Mouse (Mus musculus) heart, embryonic 15.5 days (tissue): ENCODE results near the gene Rae1. TPM values are rescaled to one million over a fixed set of nuclear protein-coding genes. Genes with fewer than 3 reads are reported as not detected.

Experiments used
- ATAC-seq: fragments of 200-750 bp; cut with Nextera tagmentation; replicated peaks from 2 replicates; pipeline ENCODE4 v1.8.0; 2017; ENCODE audit warnings: low read depth, moderate TSS enrichment; ENCODE audit not compliant: insufficient number of reproducible peaks, insufficient read depth, low FRiP score
- H3K27ac ChIP-seq: fragments of 300-500 bp; sonication (generic); 2 replicates; pipeline ENCODE4 v1.5.1; 2015; ENCODE audit warnings: mild to moderate bottlenecking, inconsistent platforms
- H3K27me3 ChIP-seq: fragments of 300-500 bp; sonication (generic); 2 replicates; pipeline ENCODE4 v1.6.1; 2015; ENCODE audit warnings: inconsistent platforms
- H3K36me3 ChIP-seq: fragments of 300-500 bp; sonication (generic); 2 replicates; pipeline ENCODE4 v1.6.1; 2015; ENCODE audit warnings: mild to moderate bottlenecking, inconsistent platforms
- H3K4me1 ChIP-seq: fragments of 300-500 bp; sonication (generic); replicated peaks from 2 replicates; pipeline ENCODE4 v1.6.1; 2015; ENCODE audit warnings: inconsistent platforms
- H3K4me2 ChIP-seq: fragments of 300-500 bp; sonication (generic); 2 replicates; pipeline ENCODE4 v1.6.1; 2015; ENCODE audit warnings: inconsistent platforms, mild to moderate bottlenecking, moderate library complexity
- H3K4me3 ChIP-seq: fragments of 300-500 bp; sonication (generic); 2 replicates; pipeline ENCODE4 v1.5.1; 2015; ENCODE audit warnings: mild to moderate bottlenecking, inconsistent platforms
- H3K9ac ChIP-seq: fragments of 300-500 bp; sonication (generic); 2 replicates; pipeline ENCODE4 v1.6.1; 2015; ENCODE audit warnings: mild to moderate bottlenecking, inconsistent platforms
- H3K9me3 ChIP-seq: fragments of 300-500 bp; sonication (generic); replicated peaks from 2 replicates; pipeline ENCODE4 v1.6.1; 2016; ENCODE audit warnings: inconsistent platforms
- WGBS: fragments of 180-500 bp; shearing (Covaris S2); methylation state at CpG from one replicate; pipeline ENCODE4 v1.1.7; 2015; ENCODE audit warnings: mixed read lengths; 5-methylcytosine and 5-hydroxymethylcytosine counted together
- polyA plus RNA-seq: library from polyadenylated mRNA; unstranded; fragments of >200 nt; fragmentation: Nextera tagmentation; extraction: Ambion mirVana; gene quantifications from 2 replicates; pipeline ENCODE4 v1.2.1, GENCODE M21; 2015

Rae1 gene
- polyA plus RNA-seq, 1 experiment from 2014 or later = 84.8 TPM

GRCm38 (mm10) chr2:172997748-172998147 is 2.2 kb upstream of the Rae1 start:
- 51% methylated on average over 11 of the region's 11 CpGs for WGBS
- H3K27me3 ChIP-seq = no peaks in the 10 kb centered on the region
- H3K9me3 ChIP-seq = no peaks in the 10 kb centered on the region
- no peak overlapping the region for H3K4me3 ChIP-seq
- no peak for ATAC-seq
- no peak overlapping the region for H3K27ac ChIP-seq
- H3K9ac ChIP-seq = no peak overlapping the region
- H3K4me2 ChIP-seq = no peak overlapping the region
- peaks cover 3% of the 10 kb centered on the region for H3K36me3 ChIP-seq
- peaks cover 15% of the 10 kb centered on the region for H3K4me1 ChIP-seq

- no peaks in the 10 kb centered on the region for H3K27me3 ChIP-seq
- H3K4me3 ChIP-seq = no peak overlapping the region
- H3K4me1 ChIP-seq = peaks cover 15% of the 10 kb centered on the region
- H3K4me2 ChIP-seq = no peak overlapping the region
- no peak overlapping the region for H3K9ac ChIP-seq
- peaks cover 10% of the 10 kb centered on the region for H3K36me3 ChIP-seq
- 61% methylated on average over 7 of the region's 7 CpGs for WGBS
- no peak for ATAC-seq
- H3K27ac ChIP-seq = no peak overlapping the region
- no peaks in the 10 kb centered on the region for H3K9me3 ChIP-seq
Measured at GRCm38 (mm10) chr2:172998478-172998877, 1.4 kb upstream of the Rae1 start.

DNA sequence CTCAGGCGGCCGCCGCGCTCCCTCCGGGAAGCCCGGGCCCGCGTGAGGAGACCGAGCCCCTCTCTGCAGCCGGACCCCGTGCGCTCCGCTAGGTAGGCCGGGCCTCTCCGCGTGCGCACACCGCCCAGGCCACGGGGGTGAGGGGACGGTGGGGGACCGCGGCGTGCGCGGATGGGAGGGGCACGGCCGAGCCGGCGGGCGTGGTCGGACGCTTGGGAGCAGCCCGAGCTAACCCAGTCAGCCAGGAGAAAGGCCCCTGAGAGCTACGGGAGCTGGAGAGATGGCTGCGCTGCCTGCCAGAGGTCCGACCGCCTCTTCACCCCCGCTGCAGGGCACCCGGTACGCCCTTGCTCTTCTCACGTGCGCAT is 352 bp downstream of the Rae1 start:
- peaks cover 28% of the 10 kb centered on the region for H3K36me3 ChIP-seq
- peak; percentile 92 for ATAC-seq
- WGBS = under 1% methylated on average over 42 of the region's 42 CpGs
- no peaks in the 10 kb centered on the region for H3K27me3 ChIP-seq
- peak overlapping the region; percentile 85 for H3K4me2 ChIP-seq
- H3K9me3 ChIP-seq = no peaks in the 10 kb centered on the region
- H3K9ac ChIP-seq = peak overlapping the region; percentile 90
- peaks cover 15% of the 10 kb centered on the region for H3K4me1 ChIP-seq
- peak overlapping the region; percentile 90 for H3K4me3 ChIP-seq
- H3K27ac ChIP-seq = peak overlapping the region; percentile 88

- Histone ChIP-seq H3K9ac (peak overlapping the region; percentile 90), H3K9me3 (no peaks in the 10 kb centered on the region), H3K27ac (peak overlapping the region; percentile 88), H3K4me1 (peaks cover 15% of the 10 kb centered on the region), H3K4me3 (peak overlapping the region; percentile 90), H3K27me3 (no peaks in the 10 kb centered on the region), H3K36me3 (peaks cover 34% of the 10 kb centered on the region), H3K4me2 (peak overlapping the region; percentile 85)
- ATAC-seq = no peak
- 15% methylated on average over 8 of the region's 8 CpGs for WGBS
Measured at GRCm38 (mm10) chr2:173000921-173001320, 1.0 kb downstream of the Rae1 start.

- Histone ChIP-seq H3K4me1 (peaks cover 15% of the 10 kb centered on the region), H3K27me3 (no peaks in the 10 kb centered on the region), H3K36me3 (peaks cover 62% of the 10 kb centered on the region), H3K4me3 (no peak overlapping the region), H3K9me3 (no peaks in the 10 kb centered on the region), H3K9ac (no peak overlapping the region), H3K4me2 (no peak overlapping the region), H3K27ac (no peak overlapping the region)
- no peak for ATAC-seq
- 97% methylated on average over 8 of the region's 8 CpGs for WGBS
Measured at GRCm38 (mm10) chr2:173003737-173004136, 3.8 kb downstream of the Rae1 start.

DNA sequence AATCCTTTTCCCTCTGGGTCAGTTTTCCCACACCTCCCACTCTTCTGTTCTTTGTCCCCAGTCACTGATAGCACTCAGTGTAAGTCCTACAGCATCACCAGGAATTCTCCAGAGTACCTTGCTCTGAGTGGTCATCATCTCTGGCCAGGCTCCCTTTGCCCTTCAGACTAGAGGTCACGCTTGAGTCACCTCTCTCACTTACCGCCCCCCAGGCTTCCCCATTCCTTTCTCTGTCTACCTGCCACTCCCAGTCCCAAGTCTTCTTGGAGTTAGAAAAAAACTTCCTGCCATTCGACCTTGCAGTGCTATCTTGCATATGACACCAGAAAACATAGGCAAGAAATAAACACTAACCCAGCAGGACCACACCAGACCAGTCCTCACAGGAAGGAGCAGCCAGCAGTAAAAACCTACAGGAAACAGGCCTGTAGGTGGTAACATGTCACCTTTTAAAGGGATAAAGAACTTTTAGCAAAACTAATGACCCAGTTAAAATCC is 10.4 kb downstream of the Rae1 start:
- Histone ChIP-seq H3K36me3 (peaks cover 99% of the 10 kb centered on the region), H3K4me1 (peaks cover 9% of the 10 kb centered on the region; the same call in 1 of the 2 replicates), H3K4me2 (no peak overlapping the region), H3K9ac (no peak overlapping the region), H3K27me3 (no peaks in the 10 kb centered on the region), H3K9me3 (no peaks in the 10 kb centered on the region), H3K27ac (no peak overlapping the region), H3K4me3 (no peak overlapping the region)
- WGBS = 68% methylated on average over 3 of the region's 3 CpGs
- no peak for ATAC-seq

DNA sequence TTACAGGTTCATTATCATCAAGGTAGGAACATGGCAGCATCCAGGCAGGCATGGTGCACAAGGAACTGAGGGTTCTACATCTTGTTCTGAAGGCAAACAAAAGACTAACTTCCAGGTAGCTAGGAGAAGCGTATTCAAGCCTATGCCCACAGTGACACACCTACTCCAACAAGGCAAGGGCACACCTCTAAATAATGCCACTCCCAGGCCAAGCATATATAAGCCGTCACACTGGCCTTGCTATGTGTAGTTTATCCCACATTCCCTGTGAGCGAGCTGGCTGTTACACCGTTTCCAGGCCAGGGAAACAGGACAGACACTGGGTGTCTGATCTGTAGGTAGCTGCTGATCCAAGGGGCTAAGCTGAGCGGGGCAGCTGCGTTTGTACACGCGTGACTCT is 11.5 kb downstream of the Rae1 start:
- 93% methylated on average over 8 of the region's 8 CpGs for WGBS
- ATAC-seq = no peak
- H3K4me3 ChIP-seq = no peak overlapping the region
- peaks cover 9% of the 10 kb centered on the region; the same call in 1 of the 2 replicates for H3K4me1 ChIP-seq
- no peak overlapping the region for H3K4me2 ChIP-seq
- H3K27ac ChIP-seq = no peak overlapping the region
- H3K36me3 ChIP-seq = peaks cover 98% of the 10 kb centered on the region
- no peaks in the 10 kb centered on the region for H3K27me3 ChIP-seq
- H3K9me3 ChIP-seq = no peaks in the 10 kb centered on the region
- no peak overlapping the region for H3K9ac ChIP-seq

DNA sequence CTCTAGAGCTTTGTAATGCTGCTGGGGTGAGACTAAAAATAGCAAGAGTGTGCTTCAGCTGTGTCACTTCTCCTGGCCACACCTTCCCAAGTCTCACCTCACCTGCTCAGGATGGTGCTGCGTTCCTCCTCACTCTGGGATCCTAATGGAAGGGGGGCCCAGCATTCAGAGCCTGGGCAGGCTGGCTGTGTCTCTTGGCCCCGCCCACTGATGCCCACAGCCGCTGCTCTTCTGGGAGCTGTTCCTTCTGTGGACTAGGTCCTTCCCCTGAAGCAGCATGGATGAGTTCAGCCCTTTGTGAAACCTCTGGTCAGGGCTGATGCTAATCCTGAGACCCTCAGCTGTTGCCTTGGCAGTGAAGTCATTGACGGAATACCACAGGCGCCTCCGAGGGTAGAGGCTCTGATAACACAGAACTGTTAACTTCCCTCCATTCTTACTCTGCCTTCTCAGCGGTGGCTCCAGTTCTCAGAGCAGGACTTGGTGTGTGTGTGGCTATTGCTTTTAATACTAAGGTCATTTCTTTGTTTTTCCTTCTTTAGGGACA is 14.9 kb downstream of the Rae1 start:
- Histone ChIP-seq H3K9me3 (no peaks in the 10 kb centered on the region), H3K4me2 (no peak overlapping the region), H3K9ac (no peak overlapping the region), H3K36me3 (peaks cover 64% of the 10 kb centered on the region), H3K27ac (no peak overlapping the region), H3K4me3 (no peak overlapping the region), H3K27me3 (no peaks in the 10 kb centered on the region), H3K4me1 (peaks cover 32% of the 10 kb centered on the region)
- no peak for ATAC-seq
- 30% methylated on average over 7 of the region's 7 CpGs for WGBS

DNA sequence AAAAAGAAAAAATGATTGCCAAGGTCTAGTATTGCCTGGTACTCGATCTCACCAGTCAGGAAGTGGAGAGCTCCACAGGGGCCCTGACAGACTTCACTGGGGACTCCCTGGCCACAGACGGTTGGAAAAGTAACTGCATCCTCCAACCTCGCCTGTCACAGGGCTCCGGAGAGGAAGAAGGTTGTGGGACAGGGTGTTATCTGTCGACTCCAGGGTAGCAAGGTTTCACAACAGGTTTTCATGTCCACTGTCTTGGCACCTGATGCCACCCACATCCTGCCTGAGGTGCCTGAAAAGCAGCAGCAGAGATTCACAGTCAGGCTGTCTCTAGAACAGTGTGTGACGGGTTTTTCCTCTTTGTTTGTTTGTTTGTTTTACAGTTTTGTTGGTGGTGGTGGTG is 18.0 kb downstream of the Rae1 start:
- Histone ChIP-seq H3K4me1 (peaks cover 50% of the 10 kb centered on the region), H3K36me3 (peaks cover 33% of the 10 kb centered on the region), H3K9ac (no peak overlapping the region), H3K27me3 (no peaks in the 10 kb centered on the region), H3K4me3 (no peak overlapping the region), H3K4me2 (no peak overlapping the region), H3K9me3 (no peaks in the 10 kb centered on the region), H3K27ac (peak overlapping the region; percentile 81)
- 22% methylated on average over 6 of the region's 6 CpGs for WGBS
- no peak for ATAC-seq

DNA sequence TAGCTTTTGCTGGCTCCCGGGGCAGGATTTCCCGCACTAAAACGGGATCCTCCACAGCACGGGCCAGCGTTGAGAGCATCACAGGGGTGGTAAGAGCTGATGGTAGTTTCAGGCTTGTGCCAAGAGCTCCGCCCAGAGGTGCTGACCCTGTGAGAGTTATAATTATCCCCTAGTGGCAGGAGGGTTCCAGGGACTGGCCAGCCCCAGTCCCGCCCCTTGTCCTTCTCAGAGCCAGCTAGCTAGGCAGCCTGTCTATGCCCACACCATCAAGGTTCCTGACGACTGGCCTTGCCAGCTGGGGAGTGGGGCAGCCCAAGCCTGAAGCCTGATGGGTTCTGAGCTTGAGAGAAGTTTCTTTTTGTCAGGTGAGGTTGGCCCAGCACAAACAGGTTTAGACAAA is 18.7 kb downstream of the Rae1 start:
- ATAC-seq = peak; percentile 54
- H3K4me2 ChIP-seq = peak overlapping the region; percentile 89
- 8% methylated on average over 8 of the region's 8 CpGs for WGBS
- H3K27me3 ChIP-seq = no peaks in the 10 kb centered on the region
- peak overlapping the region; percentile 81 for H3K27ac ChIP-seq
- H3K4me3 ChIP-seq = 0 out of 2 replicates have a peak overlapping the region, but pooled peaks have one; percentile 8
- H3K4me1 ChIP-seq = peaks cover 55% of the 10 kb centered on the region
- peaks cover 26% of the 10 kb centered on the region for H3K36me3 ChIP-seq
- H3K9ac ChIP-seq = peak overlapping the region; percentile 25; the same call in 1 of the 2 replicates
- no peaks in the 10 kb centered on the region for H3K9me3 ChIP-seq

DNA sequence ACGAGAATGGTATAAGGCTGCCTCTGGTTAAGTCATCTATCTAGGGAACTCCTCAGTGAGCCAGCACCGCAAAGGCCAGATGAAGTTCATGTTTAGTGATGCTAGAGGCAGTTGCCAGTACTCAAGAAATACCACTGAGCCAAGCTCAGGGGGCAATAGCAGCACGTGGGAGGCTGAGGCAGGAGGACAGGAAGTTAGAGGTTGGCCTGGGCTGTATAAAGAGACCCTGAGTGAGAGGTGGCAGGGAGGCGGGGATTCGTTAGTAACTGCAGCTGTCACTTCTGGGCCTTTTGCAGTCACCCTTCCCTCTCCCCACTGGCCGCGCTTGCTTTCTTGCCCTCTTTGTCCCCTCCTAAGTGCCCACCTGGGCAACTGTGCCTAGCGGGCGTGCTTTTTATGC is 19.4 kb downstream of the Rae1 start:
- Histone ChIP-seq H3K4me2 (peak overlapping the region; percentile 89), H3K27ac (peak overlapping the region; percentile 81), H3K9me3 (no peaks in the 10 kb centered on the region), H3K4me3 (peak overlapping the region; percentile 45), H3K36me3 (peaks cover 22% of the 10 kb centered on the region), H3K9ac (peak overlapping the region; percentile 40), H3K4me1 (peaks cover 59% of the 10 kb centered on the region), H3K27me3 (no peaks in the 10 kb centered on the region)
- no peak for ATAC-seq
- WGBS = 20% methylated on average over 9 of the region's 9 CpGs

GRCm38 (mm10) chr2:173019790-173020189 is 19.9 kb downstream of the Rae1 start:
- WGBS = under 1% methylated on average over 29 of the region's 29 CpGs
- peaks cover 59% of the 10 kb centered on the region for H3K4me1 ChIP-seq
- peak; percentile 74 for ATAC-seq

More at GRCm38 (mm10) chr2:173019790-173020189, 19.9 kb downstream of the Rae1 start:
- Histone ChIP-seq H3K9me3 (no peaks in the 10 kb centered on the region), H3K4me3 (peak overlapping the region; percentile 45), H3K27ac (peak overlapping the region; percentile 81), H3K4me2 (peak overlapping the region; percentile 89), H3K9ac (peak overlapping the region; percentile 40), H3K36me3 (peaks cover 19% of the 10 kb centered on the region), H3K27me3 (no peaks in the 10 kb centered on the region)
